Mouse (Mus musculus) heart, adult 2 months (tissue): ENCODE data around the gene Vash2. TPM values are rescaled to one million over a fixed set of nuclear protein-coding genes. Genes with fewer than 3 reads are reported as not detected.

ENCODE experiments used
- DNase-seq, 2 experiments: peaks; one replicate each; pipeline ENCODE4 v3.0.0; 2021
- H3K27ac ChIP-seq: fragments of 200-600 bp; 2 replicates; pipeline ENCODE4 v1.8.1; 2022
- H3K27me3 ChIP-seq: fragments of 200-500 bp; 2 replicates; pipeline ENCODE4 v1.6.1; 2012; ENCODE audit warnings: mild to moderate bottlenecking, low read length, inconsistent platforms, mixed read lengths; ENCODE audit not compliant: control insufficient read depth, insufficient read depth
- H3K36me3 ChIP-seq: fragments of 200-500 bp; 2 replicates; pipeline ENCODE4 v1.6.1; 2012; ENCODE audit warnings: low read length, inconsistent platforms; ENCODE audit not compliant: control insufficient read depth, insufficient read depth
- H3K4me1 ChIP-seq: fragments of 200-500 bp; 2 replicates; pipeline ENCODE4 v1.6.1; 2011; ENCODE audit warnings: low read length; ENCODE audit not compliant: control insufficient read depth, insufficient read depth
- H3K4me3 ChIP-seq: fragments of 200-600 bp; 2 replicates; pipeline ENCODE4 v1.8.1; 2022
- H3K79me2 ChIP-seq: fragments of 200-500 bp; replicated peaks from 2 replicates; pipeline ENCODE4 v1.6.1; 2012; ENCODE audit warnings: mild to moderate bottlenecking, inconsistent platforms, low read length, moderate library complexity, mixed read lengths; ENCODE audit not compliant: control insufficient read depth, insufficient read depth
- H3K9ac ChIP-seq: fragments of 200-500 bp; 2 replicates; pipeline ENCODE4 v1.6.1; 2012; ENCODE audit warnings: low read depth, mild to moderate bottlenecking, control low read depth, inconsistent platforms, low read length, mixed read lengths
- CTCF ChIP-seq: fragments of 200-600 bp; IDR thresholded peaks from 2 replicates; pipeline ENCODE4 v1.8.1; 2022; ENCODE audit warnings: antibody characterized with exemption, mild to moderate bottlenecking, moderate library complexity
- EP300 ChIP-seq: fragments of 200-500 bp; IDR thresholded peaks from 2 replicates; pipeline ENCODE4 v1.6.1; 2011; ENCODE audit warnings: low read depth, low read length, control low read depth; ENCODE audit not compliant: insufficient read depth
- POLR2A ChIP-seq: fragments of 200-500 bp; IDR thresholded peaks from 2 replicates; pipeline ENCODE4 v1.6.1; 2011; ENCODE audit warnings: mild to moderate bottlenecking, low read depth, low read length, control low read depth; ENCODE audit not compliant: insufficient read depth
- WGBS: fragments of 180-500 bp; shearing (Covaris S2); methylation state at CpG from one replicate; pipeline ENCODE4 v1.1.7; 2018; 5-methylcytosine and 5-hydroxymethylcytosine counted together
- intact Hi-C: fragments of 180-260 bp; cut with DNase I; formaldehyde crosslinking; loops from one replicate; pipeline ENCODE4 v1.15.1; 2025
- polyA plus RNA-seq: library from polyadenylated mRNA; depleted of rRNA; stranded (reverse); fragments of >200 nt; gene quantifications from 2 replicates; pipeline ENCODE4 v1.2.3, GENCODE M21; 2012
- total RNA-seq, 2 experiments: library from RNA; stranded (reverse); gene quantifications; 2 replicates each; pipeline ENCODE4 v1.2.3; 2021

Vash2 gene
- total and polyA plus RNA-seq, 3 experiments: 0.27 to 0.41 (median 0.31) TPM

- Histone ChIP-seq H3K36me3 (no peaks in the 10 kb centered on the region), H3K79me2 (no peaks in the 10 kb centered on the region), H3K4me1 (0 out of 2 replicates have a peak, but pooled peaks cover 1% of the 10 kb centered on the region), H3K4me3 (no peak overlapping the region), H3K9ac (no peak overlapping the region), H3K27ac (no peak overlapping the region), H3K27me3 (peaks cover 4% of the 10 kb centered on the region; the same call in 1 of the 2 replicates)
- WGBS: 85% methylated on average over 1 of the region's 1 CpGs
- intact Hi-C loops: no loop called here
- TF ChIP-seq CTCF (no peak), EP300 (no peak), POLR2A (no peak)
- no peak for DNase-seq
These were observed 1.4 kb upstream of the Vash2 start for GRCm38 (mm10) chr1:190980470-190980869.

GRCm38 (mm10) chr1:190978511-190979073 lies 504 bp downstream of the Vash2 start:
- Histone ChIP-seq H3K9ac (peak overlapping the region; percentile 9), H3K27ac (no peak overlapping the region), H3K4me1 (0 out of 2 replicates have a peak, but pooled peaks cover 1% of the 10 kb centered on the region), H3K36me3 (no peaks in the 10 kb centered on the region), H3K79me2 (no peaks in the 10 kb centered on the region), H3K27me3 (peaks cover 4% of the 10 kb centered on the region; the same call in 1 of the 2 replicates), H3K4me3 (peak overlapping the region; percentile 56)
- WGBS: under 1% methylated on average over 46 of the region's 46 CpGs
- intact Hi-C loops: no loop called here
- no peak for TF ChIP-seq EP300
- no peak for TF ChIP-seq CTCF
- no peak for TF ChIP-seq POLR2A
- DNase-seq: peak in 1 of 2 experiments; percentile 46

GRCm38 (mm10) chr1:190978001-190978400 lies 1.1 kb downstream of the Vash2 start:
- DNase-seq: no peak
- 0 out of 2 replicates have a peak, but pooled peaks cover 1% of the 10 kb centered on the region for H3K4me1 ChIP-seq
- peak overlapping the region; percentile 56 for H3K4me3 ChIP-seq
- H3K9ac ChIP-seq: peak overlapping the region; percentile 9; the same call in 1 of the 2 replicates
- WGBS: 4% methylated on average over 22 of the region's 22 CpGs
- H3K79me2 ChIP-seq: no peaks in the 10 kb centered on the region
- intact Hi-C loops: no loop called here
- no peak overlapping the region for H3K27ac ChIP-seq
- peaks cover 4% of the 10 kb centered on the region; the same call in 1 of the 2 replicates for H3K27me3 ChIP-seq
- H3K36me3 ChIP-seq: no peaks in the 10 kb centered on the region
- TF ChIP-seq POLR2A (no peak), EP300 (no peak), CTCF (no peak)

- no peak for DNase-seq
- H3K4me1 ChIP-seq: 0 out of 2 replicates have a peak, but pooled peaks cover 3% of the 10 kb centered on the region
These were observed 2.1 kb downstream of the Vash2 start for GRCm38 (mm10) chr1:190976887-190977573.

GRCm38 (mm10) chr1:190974833-190975232 lies 4.3 kb downstream of the Vash2 start:
- DNase-seq: no peak
- H3K79me2 ChIP-seq: no peaks in the 10 kb centered on the region
- no peaks in the 10 kb centered on the region for H3K36me3 ChIP-seq
- H3K9ac ChIP-seq: no peak overlapping the region
- TF ChIP-seq CTCF: no peak
- TF ChIP-seq EP300: no peak
- no peak for TF ChIP-seq POLR2A
- H3K27ac ChIP-seq: no peak overlapping the region
- peaks cover 4% of the 10 kb centered on the region; the same call in 1 of the 2 replicates for H3K27me3 ChIP-seq
- intact Hi-C loops: no loop called here
- H3K4me3 ChIP-seq: no peak overlapping the region
- 82% methylated on average over 1 of the region's 1 CpGs for whole genome bisulfite sequencing
- peaks cover 4% of the 10 kb centered on the region; the same call in 1 of the 2 replicates for H3K4me1 ChIP-seq

More at GRCm38 (mm10) chr1:190976887-190977573, 2.1 kb downstream of the Vash2 start:
- no peaks in the 10 kb centered on the region for H3K79me2 ChIP-seq
- no peaks in the 10 kb centered on the region for H3K36me3 ChIP-seq
- no peak overlapping the region for H3K27ac ChIP-seq
- H3K27me3 ChIP-seq: peaks cover 4% of the 10 kb centered on the region; the same call in 1 of the 2 replicates
- no peak overlapping the region for H3K4me3 ChIP-seq
- TF ChIP-seq CTCF (no peak), EP300 (no peak), POLR2A (no peak)
- intact Hi-C loops: no loop called here
- no peak overlapping the region for H3K9ac ChIP-seq
- WGBS: 48% methylated on average over 11 of the region's 11 CpGs

GRCm38 (mm10) chr1:190974191-190974590 lies 4.9 kb downstream of the Vash2 start:
- H3K79me2 ChIP-seq: no peaks in the 10 kb centered on the region
- H3K27ac ChIP-seq: no peak overlapping the region
- TF ChIP-seq CTCF (no peak), EP300 (no peak), POLR2A (no peak)
- no peak for DNase-seq
- WGBS: 90% methylated on average over 8 of the region's 8 CpGs
- H3K4me3 ChIP-seq: no peak overlapping the region
- intact Hi-C loops: no loop called here
- H3K36me3 ChIP-seq: no peaks in the 10 kb centered on the region
- H3K9ac ChIP-seq: no peak overlapping the region
- peaks cover 4% of the 10 kb centered on the region; the same call in 1 of the 2 replicates for H3K27me3 ChIP-seq
- H3K4me1 ChIP-seq: peaks cover 3% of the 10 kb centered on the region; the same call in 1 of the 2 replicates
